ENCODE assay signal across 8 mouse cellular contexts in the genomic region with DNA sequence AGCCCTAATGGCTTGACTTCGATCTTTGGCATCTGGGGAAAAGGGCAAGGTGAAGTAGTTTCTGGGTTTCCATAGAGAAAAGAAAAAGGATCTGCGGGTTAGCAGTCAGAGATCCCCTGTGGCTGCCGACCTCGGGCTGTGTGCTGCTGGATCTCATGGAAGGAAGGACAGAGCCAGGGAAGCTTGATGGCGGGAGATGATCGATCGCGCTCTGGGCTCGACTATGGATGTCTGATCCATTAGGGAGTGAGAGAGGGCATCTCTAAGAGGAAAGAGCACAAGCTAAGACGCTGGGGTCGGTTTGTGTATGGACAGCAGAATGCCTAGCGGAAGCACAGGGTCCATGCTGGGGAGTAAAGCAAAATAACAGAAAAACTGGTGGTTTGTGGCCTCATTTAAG. TPM values are rescaled to one million over a fixed set of nuclear protein-coding genes. Genes with fewer than 3 reads are reported as not detected.
DNase-seq lines count a peak whose midpoint lies in the region; ATAC-seq lines count a peak whose summit lies in the region.

No protein-coding gene starts in this region.

- no peaks in the 10 kb centered on the region for H3K9me3 ChIP-seq in kidney, embryonic 15.5 days (replicated peaks)
- no peaks in the 10 kb centered on the region for H3K9me3 ChIP-seq in kidney, embryonic 14.5 days (ENCODE audit: control insufficient read depth, low read length)
- H3K9me3 ChIP-seq in hindbrain, embryonic 11.5 days (ENCODE audit: control insufficient read depth, low read length), result no peaks in the 10 kb centered on the region

- H3K4me3 ChIP-seq in kidney, embryonic 15.5 days (replicated peaks), result peak overlapping the region; percentile 21; the same call in 1 of the 2 replicates
- no peak overlapping the region for H3K4me3 ChIP-seq in kidney, embryonic 14.5 days (ENCODE audit: low read length)
- H3K4me3 ChIP-seq in hindbrain, embryonic 11.5 days (ENCODE audit: low read depth, low read length), result no peak overlapping the region

- no peak for ATAC-seq in kidney, embryonic 15.5 days (replicated peaks; ENCODE audit: low FRiP score)
- no peak for ATAC-seq in kidney, embryonic 14.5 days (ENCODE audit: low FRiP score, low TSS enrichment)
- ATAC-seq in hindbrain, embryonic 11.5 days (ENCODE audit: low FRiP score), result peak; percentile 45; the same call in 1 of the 2 replicates
- ATAC-seq in megakaryocyte progenitor cell, adult 5-6 weeks (replicated peaks; ENCODE audit: poor library complexity), result 0 out of 2 replicates have a peak, but pooled peaks have one; percentile 3

- H3K27ac ChIP-seq in kidney, embryonic 15.5 days, result no peak overlapping the region
- H3K27ac ChIP-seq in kidney, embryonic 14.5 days (ENCODE audit: low read depth, low read length), result no peak overlapping the region
- no peak overlapping the region for H3K27ac ChIP-seq in hindbrain, embryonic 11.5 days (ENCODE audit: low read depth, low read length)

- DNase-seq in embryo, embryonic 11 days, result peak; percentile 60
- peak; percentile 64 for DNase-seq in hindbrain, embryonic 11.5 days (ENCODE audit: low spot score)
- no peak for DNase-seq in natural killer cell, adult 2 months (ENCODE audit: low spot score in 2 of 2)
- DNase-seq in urinary bladder, postnatal 4 days (ENCODE audit: low spot score in 2 of 2), result no peak
- no peak for DNase-seq in left cerebral cortex, postnatal 25 days (ENCODE audit: low spot score in 2 of 2)

- H3K9ac ChIP-seq in kidney, embryonic 15.5 days, result no peak overlapping the region
- no peak overlapping the region for H3K9ac ChIP-seq in kidney, embryonic 14.5 days (ENCODE audit: low read depth, low read length)
- no peak overlapping the region for H3K9ac ChIP-seq in hindbrain, embryonic 11.5 days (ENCODE audit: low read depth, low read length)

- H3K4me1 ChIP-seq in kidney, embryonic 15.5 days, result peaks cover 19% of the 10 kb centered on the region
- H3K4me1 ChIP-seq in kidney, embryonic 14.5 days (ENCODE audit: control insufficient read depth, insufficient read depth, low read length), result no peaks in the 10 kb centered on the region
- H3K4me1 ChIP-seq in hindbrain, embryonic 11.5 days (replicated peaks; ENCODE audit: control insufficient read depth, insufficient read depth, low read length), result no peaks in the 10 kb centered on the region

- no peaks in the 10 kb centered on the region for H3K36me3 ChIP-seq in kidney, embryonic 15.5 days
- H3K36me3 ChIP-seq in kidney, embryonic 14.5 days (ENCODE audit: control insufficient read depth, insufficient read depth, low read length), result no peaks in the 10 kb centered on the region
- no peaks in the 10 kb centered on the region for H3K36me3 ChIP-seq in hindbrain, embryonic 11.5 days (ENCODE audit: control insufficient read depth, insufficient read depth, low read length)

- WGBS in kidney, embryonic 15.5 days, result 55% methylated on average over 12 of the region's 12 CpGs
- 55% methylated on average over 12 of the region's 12 CpGs for WGBS in kidney, embryonic 14.5 days
- WGBS in hindbrain, embryonic 11.5 days, result 43% methylated on average over 12 of the region's 12 CpGs

- H3K4me2 ChIP-seq in kidney, embryonic 15.5 days, result peak overlapping the region; percentile 34; the same call in 1 of the 2 replicates
- H3K4me2 ChIP-seq in kidney, embryonic 14.5 days (replicated peaks; ENCODE audit: low read depth, low read length), result no peak overlapping the region
- H3K4me2 ChIP-seq in hindbrain, embryonic 11.5 days (replicated peaks; ENCODE audit: low read depth, low read length), result no peak overlapping the region; the same call in 1 of the 2 replicates

- intact Hi-C loops in left cerebral cortex, postnatal 25 days (cut with DNase I), result no loop called here

- no peaks in the 10 kb centered on the region for H3K27me3 ChIP-seq in kidney, embryonic 15.5 days
- no peaks in the 10 kb centered on the region for H3K27me3 ChIP-seq in kidney, embryonic 14.5 days (ENCODE audit: control insufficient read depth, insufficient read depth, low read length)
- no peaks in the 10 kb centered on the region for H3K27me3 ChIP-seq in hindbrain, embryonic 11.5 days (ENCODE audit: control insufficient read depth, insufficient read depth, low read length)

RNA-seq across cellular contexts. Expression of a gene that starts 11.4 kb away (rescaled TPM):
- polyA plus RNA-seq in kidney, embryonic 15.5 days (2015; fragmentation: Nextera tagmentation; extraction: Ambion mirVana), result 9.2 and 9.8 TPM in 2 replicates
- polyA plus RNA-seq in kidney, embryonic 14.5 days (2014; fragmentation: Nextera tagmentation; extraction: Ambion mirVana), result 7.2 and 11.4 TPM in 2 replicates
- 2.6 and 3.7 TPM in 2 replicates for polyA plus RNA-seq in hindbrain, embryonic 11.5 days (2014; fragmentation: Nextera tagmentation; extraction: Ambion mirVana)
- total RNA-seq in megakaryocyte progenitor cell, adult 5-6 weeks (2015), result 79.2 and 99.7 TPM in 2 replicates
- 129 and 154 TPM in 2 replicates for total RNA-seq in megakaryocyte progenitor cell, adult 5-6 weeks (2017)
- 1 to 10 TPM; 2.5 to 2.9 TPM for total RNA-seq in left cerebral cortex, postnatal 25 days (2021)

RNA-seq across cellular contexts. Expression of a gene that starts 51.6 kb away (rescaled TPM):
- 111 and 113 TPM in 2 replicates for polyA plus RNA-seq in kidney, embryonic 15.5 days (2015; fragmentation: Nextera tagmentation; extraction: Ambion mirVana)
- polyA plus RNA-seq in kidney, embryonic 14.5 days (2014; fragmentation: Nextera tagmentation; extraction: Ambion mirVana), result 111 TPM in 2 replicates
- 96.9 and 103 TPM in 2 replicates for polyA plus RNA-seq in hindbrain, embryonic 11.5 days (2014; fragmentation: Nextera tagmentation; extraction: Ambion mirVana)
- total RNA-seq in megakaryocyte progenitor cell, adult 5-6 weeks (2015), result 61.3 and 77.5 TPM in 2 replicates
- 66.2 and 76.7 TPM in 2 replicates for total RNA-seq in megakaryocyte progenitor cell, adult 5-6 weeks (2017)
- 10 to 100 TPM; 75.1 to 76.3 TPM for total RNA-seq in left cerebral cortex, postnatal 25 days (2021)

Comparison
In these comparisons a context has a peak if more than half of its experiments do, and no peak if none do; other contexts are left out.
1. ATAC-seq: peak in hindbrain, embryonic 11.5 days (single experiment) and megakaryocyte progenitor cell, adult 5-6 weeks (single experiment); none in kidney, embryonic 15.5 days (single experiment) and kidney, embryonic 14.5 days (single experiment).
2. DNase-seq: peak in embryo, embryonic 11 days (single experiment) and hindbrain, embryonic 11.5 days (single experiment); none in natural killer cell, adult 2 months (0 of 2), urinary bladder, postnatal 4 days (0 of 2) and left cerebral cortex, postnatal 25 days (0 of 2).